Mouse (Mus musculus) CH12.LX (cell line): ENCODE data around the gene Fkbp6. TPM values are rescaled to one million over a fixed set of nuclear protein-coding genes. Genes with fewer than 3 reads are reported as not detected.

Experiments
- DNase-seq: peaks from one replicate; pipeline ENCODE4 v3.0.0-alpha.2; 2013; ENCODE audit errors: extremely low read depth
- H3K27ac ChIP-seq: 2 replicates; pipeline ENCODE4 v1.5.1; 2012; ENCODE audit warnings: low read depth, mild to moderate bottlenecking, control low read depth, moderate library complexity; ENCODE audit not compliant: insufficient read depth
- H3K27me3 ChIP-seq: replicated peaks from 2 replicates; pipeline ENCODE3; 2012; ENCODE audit warnings: inconsistent platforms
- H3K36me3 ChIP-seq, 2 experiments: replicated peaks in 1 of 2; 2 replicates each; pipeline versions ENCODE3 to v1.6.1; 2012; ENCODE audit warnings: inconsistent platforms in 1 of 2, low read length in 1 of 2, mild to moderate bottlenecking in 1 of 2, mixed read lengths in 1 of 2, moderate library complexity in 1 of 2; ENCODE audit not compliant: control insufficient read depth in 1 of 2, insufficient read depth in 1 of 2
- H3K4me1 ChIP-seq, 2 experiments: 2 replicates each; pipeline ENCODE4 v1.6.1; 2012; ENCODE audit warnings: inconsistent platforms in 1 of 2, moderate library complexity in 1 of 2; ENCODE audit not compliant: insufficient read depth in 2 of 2, control insufficient read depth in 1 of 2
- H3K4me2 ChIP-seq: 2 replicates; pipeline ENCODE4 v1.6.1; 2012; ENCODE audit warnings: low read depth, mild to moderate bottlenecking, control low read depth; ENCODE audit not compliant: poor library complexity, insufficient read depth, severe bottlenecking
- H3K4me3 ChIP-seq, 3 experiments: fragments of 150-350 bp in 1 of 3; sonication (generic) in 1 of 3; replicated peaks in 1 of 3; 2 replicates each; pipeline versions ENCODE3 to v1.5.1; 2011 to 2012; ENCODE audit warnings: low read depth in 2 of 3, low read length in 2 of 3, mild to moderate bottlenecking in 2 of 3, moderate library complexity in 2 of 3, control low read depth in 1 of 3, improper control_type of control experiment in 1 of 3, inconsistent platforms in 1 of 3, mixed read lengths in 1 of 3; ENCODE audit not compliant: poor library complexity in 1 of 3
- H3K79me2 ChIP-seq: replicated peaks from 2 replicates; pipeline ENCODE4 v1.6.1; 2012; ENCODE audit warnings: mild to moderate bottlenecking, moderate library complexity; ENCODE audit not compliant: control insufficient read depth, poor library complexity, insufficient read depth, severe bottlenecking; ENCODE audit errors: extremely low read depth
- H3K9ac ChIP-seq: 2 replicates; pipeline ENCODE4 v1.6.1; 2012; ENCODE audit warnings: low read depth, mild to moderate bottlenecking, control low read depth, moderate library complexity; ENCODE audit not compliant: insufficient read depth
- H3K9me3 ChIP-seq: replicated peaks from 2 replicates; pipeline ENCODE3; 2012; ENCODE audit warnings: low read length, inconsistent platforms, mixed read lengths
- BHLHE40 ChIP-seq: IDR thresholded peaks from 2 replicates; pipeline ENCODE4 v1.6.1; 2011; ENCODE audit warnings: mild to moderate bottlenecking, low read depth, low read length, improper control_type of control experiment
- CHD1 ChIP-seq: IDR thresholded peaks from 2 replicates; pipeline ENCODE4 v1.6.1; 2012; ENCODE audit warnings: low read depth, low read length, improper control_type of control experiment, inconsistent platforms
- CHD2 ChIP-seq: IDR thresholded peaks from 2 replicates; pipeline ENCODE4 v1.6.1; 2011; ENCODE audit warnings: low read length, improper control_type of control experiment
- CTCF ChIP-seq, 2 experiments: IDR thresholded peaks in 1 of 2; conservative IDR thresholded peaks in 1 of 2; 2 replicates each; pipeline ENCODE4 v1.5.1; 2011 to 2012; ENCODE audit warnings: low read depth in 2 of 2, low read length in 2 of 2, improper control_type of control experiment in 1 of 2, inconsistent platforms in 1 of 2, mild to moderate bottlenecking in 1 of 2, moderate library complexity in 1 of 2
- E2F4 ChIP-seq: IDR thresholded peaks from 2 replicates; pipeline ENCODE4 v1.6.1; 2011; ENCODE audit warnings: low read depth, low read length, improper control_type of control experiment; ENCODE audit not compliant: insufficient replicate concordance
- EP300 ChIP-seq: IDR thresholded peaks from 2 replicates; pipeline ENCODE4 v1.6.1; 2011; ENCODE audit warnings: low read length, improper control_type of control experiment
- ETS1 ChIP-seq: conservative IDR thresholded peaks from 2 replicates; pipeline ENCODE4 v1.6.1; 2012; ENCODE audit warnings: low read depth, mild to moderate bottlenecking, inconsistent platforms, low read length, improper control_type of control experiment, moderate library complexity
- GABPA ChIP-seq: IDR thresholded peaks from 2 replicates; pipeline ENCODE4 v1.6.1; 2012; ENCODE audit warnings: low read depth, low read length, improper control_type of control experiment, inconsistent platforms; ENCODE audit not compliant: insufficient replicate concordance
- IRF4 ChIP-seq: IDR thresholded peaks from 2 replicates; pipeline ENCODE4 v1.6.1; 2014; ENCODE audit warnings: low read depth, mild to moderate bottlenecking, inconsistent platforms, low read length, improper control_type of control experiment
- JUN ChIP-seq: IDR thresholded peaks from 2 replicates; pipeline ENCODE4 v1.6.1; 2011; ENCODE audit warnings: low read depth, mild to moderate bottlenecking, low read length, improper control_type of control experiment, moderate library complexity; ENCODE audit not compliant: insufficient read depth
- MAFK ChIP-seq: IDR thresholded peaks from 2 replicates; pipeline ENCODE4 v1.6.1; 2011; ENCODE audit warnings: low read length, improper control_type of control experiment; ENCODE audit not compliant: insufficient replicate concordance
- MAX ChIP-seq: IDR thresholded peaks from 2 replicates; pipeline ENCODE4 v1.6.1; 2011; ENCODE audit warnings: low read length, improper control_type of control experiment
- MAZ ChIP-seq: IDR thresholded peaks from 2 replicates; pipeline ENCODE4 v1.6.1; 2012; ENCODE audit warnings: low read depth, mild to moderate bottlenecking, inconsistent platforms, low read length, improper control_type of control experiment, moderate library complexity
- MEF2A ChIP-seq: IDR thresholded peaks from 2 replicates; pipeline ENCODE4 v1.6.1; 2014; ENCODE audit warnings: low read depth, mild to moderate bottlenecking, inconsistent platforms, low read length, improper control_type of control experiment, borderline replicate concordance
- MXI1 ChIP-seq: IDR thresholded peaks from 2 replicates; pipeline ENCODE4 v1.6.1; 2011; ENCODE audit warnings: mild to moderate bottlenecking, low read depth, low read length, improper control_type of control experiment
- NELFE ChIP-seq: IDR thresholded peaks from 2 replicates; pipeline ENCODE4 v1.6.1; 2011; ENCODE audit warnings: low read depth, low read length, improper control_type of control experiment
- NRF1 ChIP-seq: IDR thresholded peaks from 2 replicates; pipeline ENCODE4 v1.6.1; 2014; ENCODE audit warnings: low read depth, mild to moderate bottlenecking, inconsistent platforms, low read length, improper control_type of control experiment, moderate library complexity
- RAD21 ChIP-seq: IDR thresholded peaks from 2 replicates; pipeline ENCODE4 v1.6.1; 2011; ENCODE audit warnings: low read depth, mild to moderate bottlenecking, low read length, improper control_type of control experiment, moderate library complexity
- SIN3A ChIP-seq: IDR thresholded peaks from 2 replicates; pipeline ENCODE4 v1.6.1; 2012; ENCODE audit warnings: low read length, improper control_type of control experiment, inconsistent platforms
- SMC3 ChIP-seq: IDR thresholded peaks from 2 replicates; pipeline ENCODE4 v1.6.1; 2011; ENCODE audit warnings: low read depth, low read length, improper control_type of control experiment
- TBP ChIP-seq: conservative IDR thresholded peaks from 2 replicates; pipeline ENCODE4 v1.6.1; 2011; ENCODE audit warnings: low read depth, low read length, improper control_type of control experiment
- USF1 ChIP-seq: IDR thresholded peaks from 2 replicates; pipeline ENCODE4 v1.6.1; 2014; ENCODE audit warnings: low read depth, mild to moderate bottlenecking, inconsistent platforms, low read length, improper control_type of control experiment
- USF2 ChIP-seq: conservative IDR thresholded peaks from 2 replicates; pipeline ENCODE4 v1.6.1; 2011; ENCODE audit warnings: low read depth, low read length, improper control_type of control experiment
- ZC3H11A ChIP-seq: IDR thresholded peaks from 2 replicates; pipeline ENCODE4 v1.6.1; 2012; ENCODE audit warnings: low read depth, mild to moderate bottlenecking, inconsistent platforms, low read length, improper control_type of control experiment
- ZKSCAN1 ChIP-seq: IDR thresholded peaks from 2 replicates; pipeline ENCODE4 v1.6.1; 2012; ENCODE audit warnings: low read depth, inconsistent platforms, low read length, improper control_type of control experiment, borderline replicate concordance
- ZMIZ1 ChIP-seq: IDR thresholded peaks from 2 replicates; pipeline ENCODE4 v1.6.1; 2012; ENCODE audit warnings: low read depth, mild to moderate bottlenecking, inconsistent platforms, low read length, improper control_type of control experiment
- ZNF384 ChIP-seq: IDR thresholded peaks from 2 replicates; pipeline ENCODE4 v1.6.1; 2012; ENCODE audit warnings: low read depth, low read length, improper control_type of control experiment, inconsistent platforms
- dilution Hi-C: fragments of 300-500 bp; cut with MboI; formaldehyde crosslinking; loops from 2 replicates; pipeline ENCODE4 v1.14.3; 2020; ENCODE audit warnings: low sequenced_read_pairs; ENCODE audit not compliant: extremely low pct_unique_long_range_greater_than_20kb, extremely low pct_ligation_motif_present
- in situ Hi-C: fragments of 300-500 bp; cut with MboI; formaldehyde crosslinking; loops from 3 replicates; pipeline ENCODE4 v1.14.3; 2019; ENCODE audit warnings: low sequenced_read_pairs, low pct_ligation_motif_present, low pct_unique_long_range_greater_than_20kb, mixed read lengths
- polyA plus RNA-seq: library from polyadenylated mRNA; unstranded; fragments of >175 nt; gene quantifications from 2 replicates; pipeline ENCODE4 v1.2.1, GENCODE M21; 2012; ENCODE audit warnings: low read depth; ENCODE audit not compliant: insufficient read length
- total RNA-seq, 2 experiments: library from RNA; depleted of rRNA; stranded (reverse); fragments of 300-350 nt in 1 of 2; fragments of >200 nt in 1 of 2; gene quantifications; 2 replicates each; pipeline ENCODE4 v1.2.3; 2012 to 2014

Fkbp6 gene
- total and polyA plus RNA-seq, 3 experiments, result not detected

- in situ Hi-C loops, result no loop called here
- dilution Hi-C loops, result no loop called here
- Histone ChIP-seq H3K4me3 (no peak within 1 kb of the TSS), H3K4me1 (no peaks in the 10 kb centered on the region), H3K27me3 (no peaks in the 10 kb centered on the region), H3K4me2 (no peak within 1 kb of the TSS), H3K9ac (no peak within 1 kb of the TSS), H3K36me3 (peaks cover 9 to 43% of the 10 kb centered on the region in 2 experiments), H3K27ac (no peak within 1 kb of the TSS), H3K9me3 (peaks cover 25% of the 10 kb centered on the region), H3K79me2 (no peaks in the 10 kb centered on the region)
- DNase-seq, result no peak
- TF ChIP-seq GABPA (no peak), ZMIZ1 (no peak), ZC3H11A (no peak), NELFE (no peak), MEF2A (no peak), JUN (no peak), MAZ (no peak), USF1 (no peak), USF2 (no peak), SIN3A (no peak), IRF4 (no peak), RAD21 (no peak), CTCF (conservative IDR thresholded peaks at IDR 0.05 in 1 of 2, IDR thresholded peaks at IDR 0.05 in 1 of 2; ENCODE audit: low read depth in 2 of 2, low read length in 2 of 2) (no peak), ZNF384 (no peak), MAFK (no peak), E2F4 (no peak), ZKSCAN1 (no peak), BHLHE40 (no peak), TBP (no peak), EP300 (no peak)
Observed at GRCm38 (mm10) chr5:135251079-135251454, 98.8 kb downstream of the Fkbp6 start, which contains the start of gene Fzd9. Gene Fzd9 (minus strand): TSS chr5:135251230.

GRCm38 (mm10) chr5:135250186-135251078, 99.4 kb downstream of the Fkbp6 start:
- Histone ChIP-seq H3K79me2 (no peaks in the 10 kb centered on the region), H3K36me3 (peaks cover 15 to 49% of the 10 kb centered on the region in 2 experiments), H3K9ac (no peak overlapping the region), H3K27ac (no peak overlapping the region), H3K4me1 (no peaks in the 10 kb centered on the region), H3K9me3 (peaks cover 24% of the 10 kb centered on the region), H3K4me2 (no peak overlapping the region), H3K27me3 (no peaks in the 10 kb centered on the region), H3K4me3 (no peak overlapping the region)
- DNase-seq, result no peak
- TF ChIP-seq ETS1 (no peak), USF1 (no peak), MEF2A (no peak), SMC3 (no peak), USF2 (no peak), MAFK (no peak), MAX (no peak), CHD2 (no peak), MXI1 (no peak), ZNF384 (no peak), ZC3H11A (no peak), CHD1 (no peak), IRF4 (no peak), NRF1 (no peak)
- in situ Hi-C loops (no loop called here), dilution Hi-C loops (no loop called here)
